Mouse (Mus musculus) heart, postnatal 0 days (tissue): ENCODE results near the gene Hilpda.

Experiments used
- CTCF ChIP-seq: IDR thresholded peaks from 2 replicates; pipeline ENCODE4 v1.5.1; 2016; ENCODE audit warnings: antibody characterized with exemption, control low read depth, low read depth
- EP300 ChIP-seq: IDR thresholded peaks from 2 replicates; pipeline ENCODE4 v1.6.1; 2016; ENCODE audit warnings: antibody characterized with exemption, low read depth

- TF ChIP-seq CTCF (no peak), EP300 (no peak)
Measured at GRCm38 (mm10) chr6:29322735-29323134, 50.4 kb downstream of the Hilpda start.
